Mouse (Mus musculus): ENCODE results near the gene Ormdl2. TPM values are rescaled to one million over a fixed set of nuclear protein-coding genes. Genes with fewer than 3 reads are reported as not detected.
A peak's percentile ranks its signal among the peaks of the same experiment; 100 is the strongest.

Gene Ormdl2
- total RNA-seq, 2 experiments from 2014 or later, result 3.4 to 3.5 TPM

DNA sequence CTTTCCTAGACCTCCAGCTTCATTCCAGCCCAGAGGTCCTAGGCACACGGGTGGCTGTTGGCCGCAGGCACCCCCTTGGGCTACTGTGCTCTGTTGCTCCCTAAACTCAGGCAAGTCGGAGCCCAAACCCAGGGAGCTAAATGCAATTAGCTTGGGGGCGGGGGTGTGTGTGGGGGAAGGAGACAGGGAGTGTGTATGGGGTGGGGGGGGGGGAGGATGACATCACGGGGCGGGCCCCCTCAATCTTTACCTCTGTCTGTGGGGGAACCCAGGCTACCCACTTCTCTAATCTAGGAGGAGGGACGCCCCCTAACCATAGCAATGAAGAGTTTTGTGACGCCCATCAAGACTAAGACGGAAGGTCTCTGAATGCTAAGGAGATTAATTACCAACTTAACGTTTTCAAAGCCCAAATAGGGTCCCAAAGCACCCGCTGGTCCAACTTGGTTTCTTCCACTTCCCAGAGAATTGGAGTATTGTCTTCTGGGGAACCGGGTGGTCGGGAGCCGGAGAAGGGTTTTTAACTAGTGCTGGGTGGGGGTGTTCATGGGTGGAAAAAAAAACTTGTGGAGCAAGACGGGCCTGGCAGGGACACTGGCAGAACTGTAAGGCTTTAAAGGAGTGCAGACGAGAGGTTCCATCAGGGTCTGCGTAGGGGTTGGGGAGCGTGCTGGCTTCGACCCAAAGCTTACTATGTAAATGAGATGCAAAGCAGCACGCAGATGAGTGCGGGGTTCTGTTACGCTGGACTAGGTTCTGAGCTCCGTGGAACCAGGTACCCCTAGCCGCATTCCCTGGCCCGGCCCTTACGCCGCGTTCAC is 17.0 kb downstream of the Ormdl2 start, which contains the start of gene Tmem198b:
Tmem198b (minus strand) TSS at position 100 of the 821 bp plus-strand sequence.
- intact Hi-C loops (cut with DNase I), result no loop called here
- peak; percentile 34 to 58 for DNase-seq

DNA sequence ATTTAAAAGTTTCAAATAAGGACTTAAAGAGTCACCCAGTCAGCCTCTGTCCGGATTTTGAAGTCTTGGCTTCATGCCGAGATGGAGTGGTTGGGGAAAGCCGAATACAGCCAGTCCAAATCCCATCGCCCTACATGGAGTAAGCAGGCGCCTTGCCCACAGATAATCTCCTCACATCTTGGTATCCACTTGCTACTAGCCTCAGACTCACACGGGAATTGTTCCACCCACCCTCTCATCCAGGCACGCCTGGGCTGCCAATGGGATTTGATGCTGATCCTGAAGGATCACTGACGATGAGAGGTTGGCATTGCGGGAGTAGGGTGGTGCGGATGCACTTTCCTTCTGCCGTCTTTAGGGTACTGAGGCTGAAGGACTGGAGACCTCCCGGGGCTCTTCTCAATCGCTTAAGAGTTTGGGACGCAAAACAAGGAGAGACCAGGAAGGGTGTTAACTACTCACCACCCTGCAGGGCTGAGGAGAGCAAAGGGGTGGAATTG is 17.6 kb downstream of the Ormdl2 start, which contains the start of gene Dnajc14:
Dnajc14 (plus strand) TSS at position 292 of the 500 bp plus-strand sequence.
- intact Hi-C loops (cut with DNase I), result no loop called here
- peak; percentile 38 to 57 for DNase-seq

DNA sequence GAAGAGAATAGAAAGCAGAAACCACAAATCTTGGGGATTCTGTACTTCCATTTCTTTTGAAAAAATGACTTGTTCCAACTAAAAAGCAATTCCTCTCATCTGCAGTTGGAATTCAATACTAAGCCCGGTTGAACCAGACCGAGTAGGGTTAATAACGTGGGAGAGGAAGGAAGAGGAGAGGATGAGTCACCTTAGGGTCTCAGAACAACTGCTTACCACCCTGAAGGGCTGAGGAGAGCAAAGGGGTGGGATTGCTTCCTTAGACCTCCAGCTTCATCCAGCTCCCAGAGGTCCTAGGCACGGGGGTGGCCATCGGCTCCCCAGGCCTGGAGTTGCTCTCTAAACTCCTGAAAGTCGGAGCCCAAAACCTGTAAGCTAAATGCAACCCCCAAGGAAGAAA is 18.1 kb downstream of the Ormdl2 start:
- intact Hi-C loops (cut with DNase I), result no loop called here
- DNase-seq, result no peak

DNA sequence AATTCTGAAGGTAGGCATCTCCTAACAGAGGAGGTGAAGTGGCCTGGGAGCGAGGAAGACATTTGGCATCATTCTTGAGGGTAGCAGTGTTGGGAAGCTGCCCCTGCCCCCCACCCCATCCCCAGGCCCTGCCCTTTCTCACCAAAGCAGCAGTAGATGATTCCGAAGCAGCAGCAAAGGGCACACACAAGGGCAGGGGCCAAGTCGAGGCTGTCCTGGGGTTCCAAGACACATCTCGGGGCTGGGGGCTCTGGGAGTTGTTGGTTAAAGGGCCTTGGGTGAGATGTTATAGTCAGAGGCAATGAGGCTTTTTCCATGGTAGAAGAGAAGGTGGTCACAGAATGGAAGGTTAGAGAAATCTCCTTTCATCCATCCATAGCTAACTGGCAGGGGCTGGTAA is 18.5 kb downstream of the Ormdl2 start:
- no peak for DNase-seq
- intact Hi-C loops (cut with DNase I), result no loop called here

DNA sequence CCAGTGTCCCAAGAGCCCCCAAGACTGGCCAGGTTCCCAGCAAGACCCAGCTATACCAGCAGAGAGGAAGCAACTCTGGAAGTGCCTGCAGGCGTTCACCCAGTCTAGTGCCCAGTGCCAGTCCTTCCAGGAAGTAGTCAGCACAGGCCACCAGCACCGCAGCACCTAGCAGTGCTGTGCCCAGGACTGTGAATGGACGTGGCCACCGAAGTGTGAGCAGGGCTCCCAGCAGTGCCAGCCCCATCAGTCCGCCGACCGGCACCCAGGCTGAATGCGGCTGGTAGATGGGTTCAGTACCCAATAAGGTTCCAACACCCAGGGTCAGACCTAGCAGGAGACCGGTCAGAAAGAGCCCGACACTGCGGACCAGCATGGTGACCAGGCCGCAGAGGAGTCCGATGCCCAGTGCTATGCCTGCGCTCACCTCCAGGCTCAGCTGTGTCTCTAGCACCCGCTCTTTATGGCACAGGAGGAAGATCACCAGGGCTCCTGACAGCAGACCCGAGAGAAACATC is 19.4 kb downstream of the Ormdl2 start:
- intact Hi-C loops (cut with DNase I), result no loop called here
- DNase-seq, result no peak

DNA sequence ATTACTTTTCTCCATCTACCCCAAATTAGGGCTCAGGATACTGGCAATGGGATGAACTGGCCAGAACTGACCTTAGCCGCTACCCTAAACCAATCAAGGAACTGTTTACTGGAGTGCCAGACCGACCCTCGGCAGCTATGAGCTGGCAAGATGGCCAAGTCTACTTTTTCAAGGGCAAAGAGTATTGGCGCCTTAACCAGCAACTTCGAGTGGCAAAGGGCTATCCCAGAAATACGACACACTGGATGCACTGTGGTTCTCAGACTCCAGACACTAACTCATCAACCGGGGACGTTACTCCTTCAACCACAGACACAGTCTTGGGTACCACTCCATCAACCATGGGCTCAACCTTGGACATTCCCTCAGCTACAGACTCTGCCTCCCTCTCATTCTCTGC is 22.8 kb downstream of the Ormdl2 start:
- intact Hi-C loops (cut with DNase I), result no loop called here
- DNase-seq, result no peak

DNA sequence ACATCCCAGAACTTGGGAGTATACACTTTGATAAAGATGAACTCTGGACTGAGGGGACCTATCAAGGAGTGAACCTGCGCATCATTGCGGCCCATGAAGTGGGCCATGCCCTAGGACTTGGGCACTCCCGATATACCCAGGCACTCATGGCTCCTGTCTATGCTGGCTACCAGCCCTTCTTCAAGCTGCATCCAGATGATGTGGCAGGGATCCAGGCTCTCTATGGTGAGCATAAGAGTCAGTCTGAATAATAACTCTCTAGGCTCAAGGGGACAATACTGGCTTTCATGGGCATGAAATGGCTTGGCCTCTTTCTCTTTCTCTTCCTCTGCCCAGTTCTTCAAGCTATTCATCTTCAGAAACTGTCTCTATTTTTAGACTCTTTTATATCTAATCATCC is 25.9 kb downstream of the Ormdl2 start:
- DNase-seq, result no peak
- intact Hi-C loops (cut with DNase I), result no loop called here

DNA sequence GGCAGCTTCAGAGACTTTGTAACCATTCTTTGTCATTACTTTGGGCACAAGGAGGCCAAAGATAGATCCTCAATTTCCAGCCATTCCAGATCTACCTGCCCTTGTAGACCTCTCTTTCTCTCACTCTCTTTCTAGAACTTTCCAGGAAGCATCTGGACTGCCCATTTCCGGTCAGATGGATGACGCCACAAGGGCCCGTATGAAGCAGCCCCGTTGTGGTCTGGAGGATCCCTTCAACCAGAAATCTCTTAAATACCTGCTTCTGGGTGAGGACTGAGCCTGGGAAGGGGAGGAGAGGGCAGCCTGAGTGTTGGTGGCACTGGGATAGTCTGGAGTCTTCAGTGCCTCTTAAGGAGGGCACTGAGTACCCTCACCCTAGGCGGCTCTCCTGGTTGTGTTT is 27.1 kb downstream of the Ormdl2 start:
- intact Hi-C loops (cut with DNase I), result no loop called here
- DNase-seq, result no peak

DNA sequence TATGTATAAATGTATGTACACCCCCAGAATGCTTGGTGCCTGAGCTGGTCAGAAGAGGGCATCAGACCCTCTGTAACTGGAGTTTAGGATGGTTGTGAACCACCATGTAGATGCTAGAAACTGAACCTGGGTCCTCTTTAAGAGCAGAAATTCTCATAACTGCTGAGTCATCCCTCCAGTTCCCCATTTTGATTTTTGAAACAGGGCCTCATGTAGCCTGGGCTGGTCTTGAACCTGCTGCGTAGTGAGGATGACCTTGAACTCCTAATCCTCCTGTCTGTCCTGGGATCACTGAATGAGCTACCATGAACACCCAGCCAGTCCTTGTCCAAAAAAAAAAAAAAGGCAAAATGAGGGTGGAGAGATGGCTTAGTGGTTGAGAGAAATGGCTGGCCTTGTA is 28.2 kb downstream of the Ormdl2 start:
- intact Hi-C loops (cut with DNase I), result no loop called here
- no peak for DNase-seq

DNA sequence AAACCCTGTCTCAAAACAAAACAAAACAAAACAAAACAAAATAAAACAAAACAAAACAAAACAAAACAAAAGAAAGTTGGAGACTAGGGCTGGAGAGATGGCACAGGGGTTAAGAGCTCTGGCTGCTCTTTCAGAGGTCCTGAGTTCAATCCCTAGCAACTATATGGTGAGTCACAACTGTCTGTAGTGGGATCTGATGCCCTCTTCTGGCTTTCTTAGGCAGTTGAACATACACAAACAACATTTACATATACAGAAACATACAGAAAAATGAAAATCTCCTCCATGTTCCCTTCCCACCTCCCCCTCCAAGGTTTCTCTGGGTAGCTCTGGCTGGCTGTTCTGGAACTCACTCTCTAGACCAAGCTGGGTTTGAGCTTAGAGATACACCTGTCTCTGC is 29.4 kb downstream of the Ormdl2 start:
- DNase-seq, result no peak
- intact Hi-C loops (cut with DNase I), result no loop called here

DNA sequence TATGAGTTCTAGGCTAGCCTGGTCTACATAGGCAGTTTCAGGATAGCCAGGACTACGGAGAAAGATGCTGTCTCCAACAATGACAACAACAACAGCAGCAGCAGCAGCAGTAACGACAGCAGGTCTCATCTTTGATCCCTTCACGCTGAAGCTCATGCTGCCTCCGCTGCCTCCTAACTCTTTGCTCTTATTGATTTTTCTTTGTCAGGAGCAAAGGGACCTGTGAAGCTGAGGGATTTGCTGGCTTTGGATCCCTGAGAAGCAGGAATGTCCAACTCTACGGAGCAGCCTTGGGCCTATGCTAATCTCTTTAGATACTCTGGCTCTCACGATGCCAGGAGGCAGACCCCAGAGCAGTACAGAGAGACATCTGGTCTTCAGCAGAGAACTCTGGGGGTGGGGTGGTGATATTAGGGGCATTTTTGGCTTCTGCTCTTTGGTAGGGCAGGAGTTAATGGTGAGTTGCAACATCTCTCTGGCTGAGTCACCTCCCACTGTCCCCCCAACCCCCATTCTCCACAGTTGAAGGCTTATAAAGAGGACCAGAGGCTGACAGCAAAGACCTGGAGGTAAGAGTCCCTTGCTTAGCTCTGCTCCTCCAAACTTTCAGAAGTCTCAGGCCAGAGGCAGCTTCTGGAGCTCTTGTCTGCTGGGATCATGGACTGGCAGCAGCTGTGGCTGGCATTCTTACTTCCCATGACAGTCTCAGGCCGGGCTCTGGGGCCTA is 30.9 kb downstream of the Ormdl2 start, which contains the start of gene Mmp19:
Mmp19 (plus strand) TSS at position 513 of the 727 bp plus-strand sequence.
- DNase-seq, result no peak

DNA sequence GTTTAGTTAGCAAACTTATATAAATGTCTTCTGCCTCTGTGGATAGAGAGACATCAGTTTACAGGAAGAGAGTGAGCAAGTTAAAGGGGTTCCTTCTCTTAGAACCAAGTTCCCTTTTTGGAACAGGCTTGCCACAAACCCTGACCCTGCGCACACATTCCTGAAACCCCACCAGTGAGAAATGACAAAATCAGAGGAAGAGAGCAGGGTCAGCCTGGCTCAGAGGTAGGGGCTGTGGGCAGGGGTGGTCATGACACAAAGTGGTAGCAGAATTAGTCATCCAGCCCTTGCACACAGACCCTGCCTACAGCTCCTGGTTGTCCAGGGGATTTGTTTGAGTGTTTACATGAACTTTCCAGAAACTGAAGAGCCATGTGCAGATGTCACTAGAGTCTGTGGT is 41.2 kb downstream of the Ormdl2 start:
- no peak for DNase-seq
- intact Hi-C loops (cut with DNase I), result no loop called here

More for the DNA sequence above, 30.9 kb downstream of the Ormdl2 start, which contains the start of gene Mmp19:
- intact Hi-C loops (cut with DNase I), result no loop called here

DNA sequence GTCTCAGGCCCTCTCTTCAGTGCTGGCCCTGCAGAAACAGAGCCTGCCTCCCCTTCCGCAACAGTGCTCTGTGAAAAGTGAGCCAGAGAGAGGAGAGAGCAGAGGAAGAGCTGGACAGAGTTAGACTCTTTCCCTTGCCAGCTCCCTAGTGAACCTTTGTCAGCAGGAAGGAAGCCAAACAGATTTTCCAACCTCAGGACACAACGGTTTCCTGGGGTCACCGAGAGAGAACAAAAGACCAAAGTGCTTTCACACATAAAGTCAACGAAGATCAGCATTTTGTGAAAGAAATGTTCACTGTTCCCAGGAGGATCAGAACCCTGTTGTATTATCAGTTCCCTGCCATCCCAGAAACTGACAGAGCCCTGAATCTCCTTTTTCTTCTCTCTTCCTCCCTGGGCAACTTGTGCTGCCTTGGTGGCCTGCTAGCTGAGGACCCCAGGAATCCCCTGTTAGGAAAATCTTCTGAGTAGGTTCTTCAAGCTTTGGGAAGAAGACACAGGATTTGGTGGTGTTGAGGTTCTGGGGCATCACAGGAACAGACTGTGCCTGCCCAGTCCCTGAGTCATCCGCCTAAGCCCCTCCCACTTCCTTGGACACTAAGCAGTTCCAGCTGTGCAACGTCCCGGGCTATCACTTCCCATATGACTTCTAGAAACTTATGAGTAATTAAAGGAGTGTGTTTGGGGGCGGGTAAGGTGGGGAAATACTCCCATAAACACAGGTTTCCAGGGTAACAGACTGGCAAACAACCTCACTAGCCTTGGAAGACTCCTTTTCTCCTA is 42.2 kb downstream of the Ormdl2 start:
- DNase-seq, result peak; percentile 72 to 87
- intact Hi-C loops (cut with DNase I), result no loop called here

DNA sequence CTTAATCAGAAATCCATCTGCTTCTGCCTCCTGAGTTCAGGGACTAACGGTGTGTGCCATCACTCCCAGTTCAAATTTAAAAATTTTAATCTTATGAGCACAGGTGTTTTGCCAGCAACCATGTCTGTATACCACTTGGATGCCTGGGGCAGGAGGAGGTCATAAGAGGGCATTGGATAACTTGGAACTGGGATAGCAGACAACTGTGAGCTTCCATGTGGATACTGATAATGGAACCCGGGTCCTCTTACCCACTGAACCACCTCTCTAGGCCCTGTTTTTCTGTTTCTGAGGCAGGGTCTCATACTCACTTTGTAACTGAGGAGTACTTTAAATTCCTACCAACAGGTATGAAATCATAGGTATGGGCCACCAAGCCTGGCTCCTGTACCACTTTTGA is 43.0 kb downstream of the Ormdl2 start:
- intact Hi-C loops (cut with DNase I), result no loop called here
- DNase-seq, result no peak

DNA sequence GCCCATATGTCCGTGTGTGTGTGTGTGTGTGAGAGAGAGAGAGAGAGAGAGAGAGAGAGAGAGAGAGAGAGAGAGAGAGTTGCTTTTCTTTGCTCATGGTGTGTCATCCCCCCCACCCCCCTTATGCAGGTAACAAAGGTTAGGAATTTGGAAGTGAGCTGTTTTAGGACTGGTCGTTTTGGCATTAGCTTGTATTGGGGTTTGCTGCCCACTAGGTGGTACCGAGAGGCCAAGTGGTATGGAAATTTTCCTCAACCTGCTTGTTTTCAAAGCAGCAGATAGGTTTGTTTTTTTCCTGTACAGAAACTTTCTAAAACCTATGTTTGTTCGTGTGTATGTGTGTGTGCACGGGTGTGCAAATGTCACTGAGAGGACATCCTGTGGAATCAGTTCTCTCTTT is 47.8 kb downstream of the Ormdl2 start:
- intact Hi-C loops (cut with DNase I), result no loop called here
- no peak for DNase-seq

DNA sequence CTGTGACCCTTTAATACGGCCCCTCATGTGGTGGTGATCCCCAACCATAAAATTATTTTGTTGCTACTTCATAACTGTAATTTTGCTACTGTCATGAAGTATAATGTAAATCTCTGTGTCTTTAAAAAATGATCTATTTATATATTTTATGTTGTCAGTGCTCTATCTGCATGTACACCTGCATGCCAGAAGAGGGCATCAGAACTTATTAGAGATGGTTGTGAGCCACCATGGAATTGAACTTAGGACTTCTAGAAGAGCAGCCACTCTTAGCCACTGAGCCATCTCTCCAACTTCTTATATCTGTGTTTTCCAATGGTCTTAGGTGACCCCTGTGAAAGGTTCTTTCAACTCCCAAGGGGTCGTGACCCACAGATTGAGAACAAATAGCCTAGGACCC is 48.5 kb downstream of the Ormdl2 start:
- no peak for DNase-seq
- intact Hi-C loops (cut with DNase I), result no loop called here

Data from gastrocnemius, postnatal 36 days (tissue).